9 mouse cellular contexts compared by ENCODE assay signal in the genomic region with DNA sequence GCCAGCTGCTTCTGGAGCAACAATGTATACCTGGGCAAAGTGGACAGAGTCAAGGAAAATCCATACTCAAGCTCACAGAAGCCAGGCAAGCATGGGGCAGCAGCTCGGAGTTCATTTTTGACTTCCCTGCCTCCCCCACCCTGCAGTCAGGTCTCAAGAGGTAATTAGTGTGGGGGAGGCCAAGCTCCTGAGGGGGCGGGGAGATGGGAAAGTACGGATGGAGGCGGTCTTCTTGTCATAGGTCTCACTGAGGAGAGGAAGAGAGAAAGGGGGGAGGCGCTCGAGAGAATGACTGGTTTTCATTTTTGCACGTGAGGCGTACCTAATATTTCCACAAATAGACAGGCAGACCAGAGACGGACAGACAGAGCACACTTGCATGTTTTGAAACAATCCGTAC. TPM values are rescaled to one million over a fixed set of nuclear protein-coding genes. Genes with fewer than 3 reads are reported as not detected.
A peak's percentile ranks its signal among the peaks of the same experiment; 100 is the strongest.
DNase-seq lines count a peak whose midpoint lies in the region; ATAC-seq and TF ChIP-seq lines count a peak whose summit lies in the region.
"Had no signal": no experiment of that assay in that cellular context is flagged by ENCODE, and none has a peak within 500 bp of the region (broad histone marks: within the 10 kb centered on the region; RNA-seq: fewer than 3 reads in every experiment).

No protein-coding gene starts in this region.

- TF ChIP-seq CTCF in heart, adult 2 months (IDR thresholded peaks at IDR 0.05), result no peak

- no peak for TF ChIP-seq EP300 in heart, adult 2 months (IDR thresholded peaks at IDR 0.05; ENCODE audit: insufficient read depth, low read depth, low read length)

- H3K36me3 ChIP-seq in heart, embryonic 13.5 days, result no peaks in the 10 kb centered on the region
- H3K36me3 ChIP-seq in heart, adult 2 months (ENCODE audit: control insufficient read depth, insufficient read depth, low read length), result no peaks in the 10 kb centered on the region
- no peaks in the 10 kb centered on the region for H3K36me3 ChIP-seq in limb, embryonic 12.5 days
- H3K36me3 ChIP-seq in stomach, embryonic 16.5 days (ENCODE audit: control insufficient read depth, insufficient read depth, low read length), result no peaks in the 10 kb centered on the region

- no peak for TF ChIP-seq POLR2A in heart, adult 2 months (IDR thresholded peaks at IDR 0.05; ENCODE audit: insufficient read depth, low read depth, low read length)

- 3% methylated on average over 10 of the region's 10 CpGs for WGBS in heart, embryonic 13.5 days
- 11% methylated on average over 10 of the region's 10 CpGs for WGBS in heart, adult 2 months
- WGBS in limb, embryonic 12.5 days, result 5% methylated on average over 10 of the region's 10 CpGs
- WGBS in stomach, embryonic 16.5 days, result 7% methylated on average over 10 of the region's 10 CpGs

- H3K4me1 ChIP-seq in heart, embryonic 13.5 days, result 0 out of 2 replicates have a peak, but pooled peaks cover 3% of the 10 kb centered on the region
- no peaks in the 10 kb centered on the region for H3K4me1 ChIP-seq in heart, adult 2 months (ENCODE audit: control insufficient read depth, insufficient read depth, low read length)
- peaks cover 8% of the 10 kb centered on the region; the same call in 1 of the 2 replicates for H3K4me1 ChIP-seq in limb, embryonic 12.5 days (replicated peaks)
- 0 out of 2 replicates have a peak, but pooled peaks cover 4% of the 10 kb centered on the region for H3K4me1 ChIP-seq in stomach, embryonic 16.5 days (ENCODE audit: control insufficient read depth, insufficient read depth, low read length)

- H3K27ac ChIP-seq in heart, embryonic 13.5 days (replicated peaks), result no peak overlapping the region
- H3K27ac ChIP-seq in heart, adult 2 months, result no peak overlapping the region
- no peak overlapping the region for H3K27ac ChIP-seq in limb, embryonic 12.5 days
- H3K27ac ChIP-seq in stomach, embryonic 16.5 days (ENCODE audit: low read length), result no peak overlapping the region

- no peak for ATAC-seq in heart, embryonic 13.5 days (ENCODE audit: extremely low read depth, insufficient number of reproducible peaks, low FRiP score, low TSS enrichment)
- no peak for ATAC-seq in limb, embryonic 12.5 days (ENCODE audit: insufficient number of reproducible peaks, insufficient read depth, low FRiP score, low TSS enrichment, low read depth)
- ATAC-seq in stomach, embryonic 16.5 days (ENCODE audit: insufficient read depth, low FRiP score), result no peak

- no peak for DNase-seq in heart, adult 2 months
- DNase-seq in cerebellum, adult 9-10 months, result peak; percentile 39
- peak; percentile 42 to 57 for DNase-seq in frontal cortex, postnatal 36 days (ENCODE audit: low spot score in 2 of 2)
- DNase-seq in gastrocnemius, postnatal 4 days (ENCODE audit: low spot score in 2 of 2), result no peak
- DNase-seq in urinary bladder, adult 18-20 months (ENCODE audit: low spot score in 2 of 2), result no peak

- peak overlapping the region; percentile 98 for H3K4me2 ChIP-seq in heart, embryonic 13.5 days
- peak overlapping the region; percentile 93 for H3K4me2 ChIP-seq in limb, embryonic 12.5 days
- H3K4me2 ChIP-seq in stomach, embryonic 16.5 days (ENCODE audit: low read depth, low read length), result peak overlapping the region; percentile 98

- peak overlapping the region; percentile 70 for H3K4me3 ChIP-seq in heart, embryonic 13.5 days
- H3K4me3 ChIP-seq in heart, adult 2 months, result no peak overlapping the region
- peak overlapping the region; percentile 56; the same call in 1 of the 2 replicates for H3K4me3 ChIP-seq in limb, embryonic 12.5 days (replicated peaks)
- peak overlapping the region; percentile 56 for H3K4me3 ChIP-seq in stomach, embryonic 16.5 days (replicated peaks; ENCODE audit: low read length)
- H3K4me3 ChIP-seq: erythroblast, embryonic 14.5 days had no signal

- peak overlapping the region; percentile 75 for H3K9ac ChIP-seq in heart, embryonic 13.5 days
- no peak overlapping the region for H3K9ac ChIP-seq in heart, adult 2 months (ENCODE audit: low read depth, low read length)
- H3K9ac ChIP-seq in limb, embryonic 12.5 days (replicated peaks), result no peak overlapping the region
- no peak overlapping the region for H3K9ac ChIP-seq in stomach, embryonic 16.5 days (ENCODE audit: low read length)

- no peaks in the 10 kb centered on the region for H3K79me2 ChIP-seq in heart, adult 2 months (replicated peaks; ENCODE audit: control insufficient read depth, insufficient read depth, low read length)

- peaks cover 16% of the 10 kb centered on the region for H3K27me3 ChIP-seq in heart, embryonic 13.5 days (replicated peaks)
- no peaks in the 10 kb centered on the region; the same call in 1 of the 2 replicates for H3K27me3 ChIP-seq in heart, adult 2 months (ENCODE audit: control insufficient read depth, insufficient read depth, low read length)
- peaks cover 44% of the 10 kb centered on the region for H3K27me3 ChIP-seq in limb, embryonic 12.5 days
- peaks cover 9% of the 10 kb centered on the region for H3K27me3 ChIP-seq in stomach, embryonic 16.5 days (ENCODE audit: control insufficient read depth, insufficient read depth, low read length)

- intact Hi-C loops in heart, adult 2 months (cut with DNase I), result no loop called here

- no peaks in the 10 kb centered on the region for H3K9me3 ChIP-seq in heart, embryonic 13.5 days
- H3K9me3 ChIP-seq in limb, embryonic 12.5 days, result no peaks in the 10 kb centered on the region
- H3K9me3 ChIP-seq in stomach, embryonic 16.5 days (replicated peaks; ENCODE audit: control insufficient read depth, low read length), result no peaks in the 10 kb centered on the region

RNA-seq across cellular contexts. Expression of a gene that starts 1.1 kb away (rescaled TPM):
- 1.3 and 1.4 TPM in 2 replicates for polyA plus RNA-seq in heart, embryonic 13.5 days (2015; fragmentation: Nextera tagmentation; extraction: Ambion mirVana)
- not detected for total RNA-seq in heart, adult 2 months (2021)
- not detected in 2 replicates for polyA plus RNA-seq in heart, adult 2 months (2012; rRNA removed)
- polyA plus RNA-seq in limb, embryonic 12.5 days (2016; fragmentation: Nextera tagmentation; extraction: Ambion mirVana), result 0.65 and 1.2 TPM in 2 replicates
- 0.92 TPM in 2 replicates for polyA plus RNA-seq in stomach, embryonic 16.5 days (2015; fragmentation: Nextera tagmentation; extraction: Ambion mirVana)
- total RNA-seq in gastrocnemius, postnatal 4 days (2021), result under 1 TPM in 1 of 2 experiments, not detected in 1; 0.03 TPM
- polyA plus RNA-seq: erythroblast, embryonic 14.5 days had no signal

RNA-seq across cellular contexts. Expression of a gene that starts 1.3 kb away (rescaled TPM):
- 6.1 and 7.6 TPM in 2 replicates for polyA plus RNA-seq in heart, embryonic 13.5 days (2015; fragmentation: Nextera tagmentation; extraction: Ambion mirVana)
- not detected for total RNA-seq in heart, adult 2 months (2021)
- polyA plus RNA-seq in heart, adult 2 months (2012; rRNA removed), result not detected in 2 replicates
- 4.0 and 4.4 TPM in 2 replicates for polyA plus RNA-seq in limb, embryonic 12.5 days (2016; fragmentation: Nextera tagmentation; extraction: Ambion mirVana)
- polyA plus RNA-seq in stomach, embryonic 16.5 days (2015; fragmentation: Nextera tagmentation; extraction: Ambion mirVana), result 5.7 and 7.3 TPM in 2 replicates
- 1 to 10 TPM in 1 of 2 experiments, under 1 TPM in 1; 0.76 to 1.1 TPM for total RNA-seq in gastrocnemius, postnatal 4 days (2021)
- polyA plus RNA-seq: erythroblast, embryonic 14.5 days had no signal

Comparison
In these comparisons a context has a peak if more than half of its experiments do, and no peak if none do; other contexts are left out.
1. DNase-seq: peak in cerebellum, adult 9-10 months (single experiment) and frontal cortex, postnatal 36 days (2 of 2); none in heart, adult 2 months (0 of 2), gastrocnemius, postnatal 4 days (0 of 2) and urinary bladder, adult 18-20 months (0 of 2).
2. Peak in every context shown above with its lines, with median percentiles within 50 percentile points of each other: H3K4me2 ChIP-seq.